Mouse (Mus musculus) kidney, postnatal 36 days (tissue): ENCODE measurements around the gene Treml4.
A peak's percentile ranks its signal among the peaks of the same experiment; 100 is the strongest.
"Not testable (repeated sequence)": the region's sequence is repeated elsewhere in the genome, so short reads cannot be mapped to it uniquely, and the experiment has no call there.

Experiments used
- DNase-seq, 2 experiments: peaks; one replicate each; pipeline ENCODE4 v3.0.0; 2021 to 2022; ENCODE audit warnings: mixed read lengths in 2 of 2

Treml4 gene

DNA sequence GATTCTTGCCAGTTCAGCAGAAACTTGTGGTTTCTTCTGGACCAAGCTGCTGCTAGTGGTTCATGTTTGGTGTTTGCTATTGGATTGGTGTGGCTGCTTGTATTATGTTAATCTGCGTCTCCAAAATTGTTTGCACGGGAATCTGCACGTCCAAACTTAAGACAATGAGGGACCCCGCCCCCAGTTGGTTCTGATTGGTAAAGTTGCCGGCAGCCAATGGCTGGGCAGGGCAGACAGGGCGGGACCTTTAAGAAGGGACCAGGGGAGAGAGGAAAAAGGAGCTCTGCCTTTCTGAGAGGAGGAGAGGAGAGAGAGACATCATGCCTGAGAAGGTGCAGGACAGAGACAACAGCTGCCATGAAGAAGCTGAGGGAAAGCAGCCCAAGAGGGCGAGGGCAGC is 11.6 kb downstream of the Treml4 start:
- DNase-seq, result no peak

DNA sequence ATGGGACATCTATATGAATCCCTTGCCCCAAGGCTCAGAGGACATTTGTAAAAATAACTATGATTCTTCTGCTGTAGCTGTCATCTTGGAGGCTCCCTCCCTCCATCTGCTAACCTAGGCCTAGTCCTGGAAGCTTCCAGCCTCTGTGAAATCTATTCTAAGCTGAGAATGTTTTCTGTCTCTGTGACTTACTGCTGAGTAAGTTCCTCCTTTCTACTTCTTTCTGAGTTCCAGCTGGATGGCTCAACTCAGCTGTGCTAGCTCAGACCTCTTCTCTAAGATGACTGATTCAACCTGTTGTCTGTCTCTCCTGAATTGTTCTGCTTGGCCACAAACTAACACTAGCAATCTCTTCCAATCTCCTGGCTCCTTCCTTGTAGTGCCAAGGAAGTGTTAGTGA is 14.3 kb downstream of the Treml4 start:
- DNase-seq, result no peak

DNA sequence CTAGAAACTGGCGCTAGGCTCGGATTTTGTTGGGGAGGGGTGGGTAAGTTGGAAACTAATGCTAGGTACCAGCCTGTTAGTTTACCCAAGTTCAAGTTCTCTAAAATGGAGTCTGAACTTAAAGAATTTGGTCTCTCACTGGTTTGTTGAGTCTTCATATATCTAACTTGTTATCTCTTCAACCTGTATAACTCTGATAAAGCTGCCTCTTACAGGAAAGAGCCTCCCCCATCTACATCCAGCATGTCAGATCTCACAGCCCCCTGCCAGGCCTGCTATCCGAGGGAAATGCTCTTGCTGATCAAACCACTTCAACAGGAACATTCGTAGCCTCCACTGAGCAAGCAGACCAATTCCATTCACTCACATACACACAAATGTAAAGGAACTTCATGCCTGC is 14.9 kb downstream of the Treml4 start:
- DNase-seq, result no peak

DNA sequence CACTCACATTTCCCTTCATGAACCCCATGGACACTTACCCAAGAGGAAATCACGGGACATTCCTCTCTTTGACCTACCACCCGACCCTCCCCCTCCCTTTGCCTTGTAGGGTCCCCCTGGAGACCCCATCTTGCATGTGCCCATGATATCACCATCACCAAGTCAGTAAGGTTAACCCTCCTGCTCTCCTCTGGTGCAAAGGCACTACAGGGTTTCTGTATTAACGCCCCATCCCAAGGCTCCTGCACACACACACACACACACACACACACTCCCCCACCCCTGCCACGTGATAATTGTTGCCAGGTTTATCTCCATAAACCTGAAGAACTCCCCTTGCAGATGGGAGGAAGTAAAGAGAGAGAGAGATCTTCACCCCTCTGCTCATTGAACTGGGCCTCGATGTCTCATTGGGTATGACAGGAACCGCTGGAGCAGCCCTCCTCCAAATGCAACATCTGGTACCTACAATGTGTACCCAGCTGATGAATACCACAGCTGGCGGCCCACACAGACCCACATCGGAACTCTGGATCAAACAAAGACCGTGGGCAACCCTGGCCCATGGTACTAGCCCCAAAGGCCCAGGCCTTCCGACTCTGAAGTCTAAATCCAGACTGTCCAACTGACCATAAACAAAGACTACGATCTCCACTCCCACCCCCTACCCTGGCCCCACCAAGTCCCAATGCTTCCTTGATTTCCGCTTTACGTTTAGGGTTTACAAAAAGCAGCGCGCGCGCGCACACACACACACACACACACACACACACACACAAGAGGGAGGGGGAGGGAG is 17.0 kb downstream of the Treml4 start:
- no peak for DNase-seq

DNA sequence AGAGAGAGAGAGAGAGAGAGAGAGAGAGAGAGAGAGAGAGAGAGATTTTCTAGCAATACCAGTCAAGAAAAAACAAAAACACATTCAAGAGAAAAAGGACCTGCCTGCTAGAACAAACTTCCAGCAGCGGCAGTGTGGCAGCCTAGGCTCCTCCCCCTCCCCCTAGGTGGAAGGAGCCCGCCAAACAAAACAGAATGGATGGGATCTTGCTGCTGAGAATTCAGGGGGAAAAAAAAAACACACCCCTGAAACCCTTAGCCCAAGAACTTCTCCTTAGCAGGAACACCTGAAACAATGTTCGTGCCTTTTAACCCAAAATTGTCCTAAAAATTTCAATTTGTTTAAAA is 17.6 kb downstream of the Treml4 start:
- DNase-seq, result no peak

DNA sequence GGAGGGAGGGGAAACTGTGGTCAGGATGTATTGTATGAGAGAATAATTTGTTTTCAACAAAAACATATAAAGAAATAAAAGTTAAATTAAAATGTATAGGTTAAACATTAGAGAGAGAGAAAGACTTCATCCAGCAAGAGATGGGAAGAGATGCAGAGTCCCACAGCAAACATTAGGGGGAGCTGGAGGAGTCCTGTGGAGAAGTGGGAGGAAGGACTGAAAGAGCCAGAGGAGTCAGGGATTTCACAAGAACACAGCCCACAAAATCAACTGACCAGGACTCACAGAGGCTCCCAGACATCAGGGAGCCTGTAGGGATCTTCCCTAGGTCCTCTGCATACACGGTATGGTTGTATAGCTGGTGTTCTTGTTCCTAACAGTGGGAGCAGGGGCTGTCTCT is 22.7 kb downstream of the Treml4 start:
- no peak for DNase-seq

DNA sequence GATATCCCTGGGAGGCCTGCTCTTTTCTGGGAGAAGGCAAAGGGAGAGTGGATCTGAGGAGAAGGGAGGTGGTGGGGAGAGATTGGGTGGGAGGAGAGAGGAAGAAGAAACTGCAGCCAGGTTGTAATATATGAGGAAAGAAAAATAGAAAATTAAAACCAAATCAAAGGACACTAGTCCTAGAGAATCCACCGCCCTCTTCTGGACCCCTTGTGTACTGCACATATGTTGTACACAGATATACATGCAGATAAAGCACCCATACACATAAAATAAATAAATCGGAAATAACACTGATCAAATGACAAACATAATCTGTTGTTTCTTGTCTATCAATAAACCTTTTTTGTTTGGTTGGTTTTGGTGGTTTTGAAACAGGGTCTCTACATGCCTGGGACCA is 23.2 kb downstream of the Treml4 start:
- peak in 1 of 2 experiments; percentile 32 for DNase-seq

DNA sequence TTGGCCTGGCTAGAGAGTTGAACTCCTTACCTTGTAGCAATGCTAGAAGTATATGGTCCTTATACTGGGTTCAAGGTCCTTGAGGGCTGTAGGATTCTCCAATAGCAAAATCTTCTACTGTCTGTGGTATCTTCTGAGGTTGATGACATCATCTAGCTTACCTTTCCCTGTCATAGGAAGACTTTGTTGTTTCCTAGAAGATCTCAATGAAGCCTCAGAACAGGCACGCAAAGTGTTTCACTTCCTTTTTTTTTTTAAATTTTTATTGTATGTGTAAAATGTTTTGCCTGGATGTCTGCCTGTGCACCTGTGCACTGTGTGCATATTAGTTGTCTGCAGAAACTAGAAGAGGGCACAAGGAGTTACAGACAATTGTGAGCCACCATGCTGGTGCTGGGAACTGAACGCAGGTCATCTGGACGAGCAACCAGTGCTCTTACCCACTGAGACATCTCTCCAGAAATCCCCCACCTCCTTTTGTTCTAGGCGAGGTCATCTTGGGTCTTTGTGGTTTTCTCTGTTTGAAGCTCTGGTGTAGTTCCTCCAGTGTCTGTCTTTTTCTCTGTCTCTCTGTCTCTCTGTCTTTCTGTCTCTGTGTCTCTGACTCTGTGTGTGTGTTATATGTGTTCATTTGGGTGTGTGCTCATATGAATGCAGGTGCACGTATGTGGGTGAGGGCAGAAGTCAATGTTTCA is 29.6 kb downstream of the Treml4 start:
- no peak for DNase-seq

DNA sequence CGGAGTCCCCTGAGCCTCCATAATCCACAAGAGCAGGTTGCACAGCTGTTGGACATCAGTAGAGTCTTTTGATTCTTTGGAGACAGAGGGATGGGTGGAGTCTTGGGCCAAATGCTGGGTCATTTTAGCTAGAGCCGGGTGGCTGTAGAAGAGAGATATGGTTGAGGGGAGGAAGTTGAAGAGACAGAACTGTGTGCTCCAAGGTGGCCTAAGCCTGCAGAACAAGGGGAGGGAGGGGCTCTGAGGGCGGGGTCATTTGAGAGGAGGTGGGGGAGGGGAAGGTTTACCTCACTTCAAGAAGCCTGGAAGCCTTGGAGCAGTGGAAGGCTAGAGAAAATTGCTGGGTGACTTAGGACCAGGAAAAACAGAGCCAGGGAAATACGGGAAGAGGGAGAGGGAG is 35.1 kb downstream of the Treml4 start, which contains the start of gene Treml2:
TSS of gene Treml2 (plus strand) at position 296 of the 400 bp plus-strand sequence.
- DNase-seq, result no peak

DNA sequence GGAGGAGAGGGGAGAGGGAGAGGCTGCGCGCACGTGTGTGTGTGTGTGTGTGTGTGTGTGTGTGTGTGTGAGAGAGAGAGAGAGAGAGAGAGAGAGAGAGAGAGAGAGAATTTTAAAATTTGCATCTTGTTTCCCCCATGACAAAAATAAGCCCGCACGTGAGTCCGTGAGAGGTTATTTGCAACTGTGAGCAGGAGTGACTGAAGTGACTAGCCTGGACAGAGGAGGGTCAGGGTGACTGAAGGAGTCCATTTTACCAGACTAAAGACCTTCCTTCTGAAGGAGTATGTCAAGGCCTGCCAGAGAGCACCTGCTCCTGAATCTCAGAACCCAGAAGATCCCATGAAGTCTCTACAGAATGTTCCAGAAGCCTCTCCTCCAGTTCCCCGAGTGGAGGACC is 35.7 kb downstream of the Treml4 start:
- no peak for DNase-seq

DNA sequence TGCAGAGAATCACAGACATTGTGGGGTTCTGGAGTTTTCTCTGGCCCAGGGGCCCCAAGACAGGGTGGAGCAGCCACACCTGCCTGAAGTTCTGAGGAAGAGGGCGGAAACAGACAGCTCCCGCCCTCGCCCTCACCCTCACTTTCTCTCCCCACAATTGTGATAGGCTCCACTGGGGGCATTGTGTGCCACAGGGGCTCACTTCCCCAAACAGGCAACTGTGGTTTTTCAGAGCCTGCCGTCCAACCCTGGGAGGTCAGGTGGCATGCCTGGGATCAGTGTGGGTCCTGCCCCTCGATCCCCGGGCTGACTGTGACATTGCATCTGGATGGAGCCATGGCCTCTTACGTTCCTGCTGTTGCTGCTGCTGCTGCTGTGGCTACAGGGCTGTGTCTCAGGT is 36.1 kb downstream of the Treml4 start:
- peak in 1 of 2 experiments; percentile 2 for DNase-seq

DNA sequence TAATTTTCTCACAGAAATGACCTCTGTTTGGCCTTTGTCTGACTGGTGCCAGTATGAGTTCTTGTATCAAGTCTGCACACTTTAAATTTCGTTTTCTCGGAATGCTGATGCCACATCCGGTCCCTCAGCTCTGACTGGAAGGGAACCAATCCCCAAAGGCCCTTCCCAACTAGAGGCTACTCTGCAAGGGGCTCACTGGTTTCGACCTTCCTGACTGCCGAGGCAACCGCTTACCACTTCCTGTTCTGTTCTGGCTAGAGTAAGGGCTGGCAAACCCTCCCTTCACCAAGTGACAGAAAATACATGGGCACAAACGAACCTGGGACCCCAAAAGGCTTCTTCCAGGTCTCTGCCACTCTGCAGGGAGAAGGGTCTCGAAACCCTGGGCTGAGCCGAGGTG is 36.8 kb downstream of the Treml4 start:
- DNase-seq, result no peak

DNA sequence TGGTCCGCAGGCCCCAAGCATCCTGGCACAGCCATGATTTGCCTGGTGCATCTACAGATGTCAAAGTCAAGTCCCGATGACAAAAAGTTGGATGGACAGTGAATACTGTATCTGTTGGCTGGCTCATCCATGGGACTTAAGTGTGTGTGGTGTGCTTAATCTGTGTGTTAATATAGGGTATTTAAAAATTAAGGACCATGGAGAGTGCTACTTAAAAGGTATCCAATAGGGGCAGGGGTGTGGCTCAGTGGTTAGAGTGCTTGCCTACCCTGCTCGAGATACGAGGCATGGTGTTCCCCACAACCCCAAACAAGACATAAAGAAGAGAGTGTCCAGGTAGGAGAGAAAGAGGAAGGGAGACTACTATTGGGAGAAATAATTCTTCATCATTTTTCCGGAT is 37.7 kb downstream of the Treml4 start:
- no peak for DNase-seq

DNA sequence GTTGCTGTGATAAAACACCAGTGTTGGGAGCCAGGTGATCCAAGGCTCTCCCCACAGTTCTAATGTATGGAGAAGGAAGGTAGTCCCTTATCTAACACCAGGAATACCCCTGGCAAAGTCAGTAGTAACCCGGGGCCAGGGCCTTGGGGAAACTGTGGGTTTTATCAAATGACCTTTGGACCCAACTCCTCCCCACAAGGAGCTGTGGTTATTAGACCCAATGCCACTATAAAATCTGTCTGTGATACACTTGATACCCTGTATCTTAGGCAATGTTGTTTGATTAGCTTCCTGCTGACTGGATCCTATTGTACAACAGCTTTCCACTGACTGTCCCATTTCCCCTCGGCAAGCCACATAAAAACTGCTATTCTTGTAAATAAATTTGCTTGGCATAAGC is 48.0 kb downstream of the Treml4 start:
- DNase-seq, result no peak

DNA sequence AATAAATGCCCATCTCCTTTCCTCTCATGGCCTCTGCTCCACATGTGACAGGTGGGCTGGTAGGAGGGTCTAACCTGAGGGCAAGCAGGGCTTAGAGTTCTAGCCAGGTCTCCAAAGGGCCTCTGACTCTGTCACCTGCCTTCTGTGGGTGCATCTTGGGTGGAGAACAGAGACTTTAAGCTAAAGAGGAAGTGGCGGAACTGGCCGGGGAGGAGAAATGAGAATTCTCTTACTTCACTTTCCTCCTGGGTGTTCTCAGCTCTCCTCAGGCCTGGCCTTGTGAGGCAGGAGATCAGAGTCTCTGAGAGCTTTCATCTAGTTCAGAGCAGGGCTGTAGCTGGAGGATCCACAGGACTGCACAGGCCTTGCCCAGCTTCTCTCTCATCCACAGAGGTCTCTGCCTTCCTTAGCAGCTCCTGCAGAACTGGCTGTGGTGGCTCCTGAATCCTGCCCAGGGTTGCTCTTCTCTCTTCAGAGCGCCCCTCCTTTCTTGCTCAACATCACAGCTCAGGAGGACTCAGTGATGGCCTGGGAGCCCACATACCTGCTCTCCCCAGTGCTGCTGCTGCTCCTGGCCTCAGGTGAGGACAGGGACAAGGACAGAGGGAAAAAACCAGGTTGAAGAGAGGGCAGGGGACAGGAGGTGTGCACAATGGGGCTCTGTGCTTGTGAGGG is 51.9 kb downstream of the Treml4 start, which contains the start of gene B430306N03Rik:
TSS of gene B430306N03Rik (plus strand) at position 237 of the 675 bp plus-strand sequence.
- not testable (repeated sequence) for DNase-seq

DNA sequence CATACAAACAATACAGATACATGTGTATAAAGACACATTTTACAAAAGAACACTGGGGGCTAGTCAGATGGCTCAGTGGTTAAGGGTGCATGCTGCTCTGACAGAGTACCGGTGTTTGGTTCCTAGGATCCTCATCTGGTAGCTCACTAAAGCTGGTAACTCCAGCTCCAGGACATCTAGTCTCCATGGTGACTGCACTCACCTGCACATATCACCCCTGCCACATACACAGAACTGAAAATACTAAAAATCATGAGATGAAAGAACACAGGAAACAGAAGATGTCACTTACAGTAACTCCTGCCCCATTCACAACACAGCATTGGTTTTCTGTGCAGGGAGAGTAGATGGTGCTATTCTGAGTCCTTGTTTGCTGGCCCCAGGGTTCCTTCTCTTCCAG is 54.6 kb downstream of the Treml4 start:
- DNase-seq, result no peak

DNA sequence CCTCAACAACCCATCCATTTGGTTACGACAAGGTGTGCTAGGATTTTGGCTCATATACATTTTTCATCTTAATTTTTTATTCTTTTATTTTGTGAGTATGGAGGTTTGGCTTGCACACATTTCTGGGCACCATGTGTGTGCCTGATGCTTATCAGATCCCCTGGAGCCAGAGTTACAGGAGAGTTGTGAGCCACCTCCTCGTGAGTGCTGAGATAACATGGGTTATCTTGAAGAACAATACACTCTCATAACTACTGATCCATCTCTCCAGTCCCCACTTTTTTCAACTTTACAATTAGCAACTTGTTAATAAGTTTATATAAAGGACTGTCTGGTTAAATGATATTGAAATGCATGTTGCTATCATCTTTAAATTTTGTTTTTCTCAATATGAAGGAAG is 57.2 kb downstream of the Treml4 start:
- no peak for DNase-seq

DNA sequence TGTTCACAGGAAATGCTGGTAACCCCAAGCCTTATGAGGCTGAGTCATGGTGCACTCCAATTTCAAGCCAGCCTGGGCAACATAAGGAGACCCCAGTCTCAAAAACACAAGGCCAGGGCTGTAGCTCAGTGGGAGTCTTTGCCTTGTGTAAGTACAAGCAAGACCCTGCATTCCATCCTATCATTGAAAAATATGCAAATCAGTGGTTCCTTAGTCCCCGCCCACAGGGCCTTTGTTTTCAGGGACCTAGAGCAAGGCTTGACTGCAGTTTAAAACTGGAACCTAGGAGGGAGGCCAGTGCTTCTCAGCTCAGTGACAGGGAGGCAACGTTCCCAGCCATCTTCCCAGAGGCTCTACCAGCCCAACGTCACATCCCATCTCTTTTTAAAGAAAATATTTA is 59.1 kb downstream of the Treml4 start:
- DNase-seq, result no peak

DNA sequence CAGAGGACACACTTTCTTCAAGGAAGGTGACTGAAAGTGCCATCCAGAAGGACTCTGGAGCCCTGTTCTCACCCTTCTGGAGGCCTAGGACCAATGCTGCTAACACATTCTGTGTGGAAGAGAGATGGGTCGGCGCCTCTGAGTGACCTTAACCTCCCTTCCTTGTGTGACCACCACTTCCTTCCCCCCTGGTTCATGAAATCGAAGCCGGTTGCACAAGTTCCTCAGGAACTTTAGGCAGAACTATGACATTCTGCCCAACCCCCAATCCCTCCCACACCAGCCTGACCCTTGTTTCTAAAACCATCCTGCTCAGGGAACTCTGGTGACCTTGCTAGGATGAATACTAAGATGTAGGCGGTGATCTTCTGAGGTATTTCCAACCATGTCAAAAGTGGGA is 60.2 kb downstream of the Treml4 start:
- DNase-seq, result no peak
